Mouse (Mus musculus) embryonic facial prominence, embryonic 11.5 days (tissue): Measurements from ENCODE around the gene Dhx34. TPM values are rescaled to one million over a fixed set of nuclear protein-coding genes. Genes with fewer than 3 reads are reported as not detected.
"Not testable (repeated sequence)": the region's sequence is repeated elsewhere in the genome, so short reads cannot be mapped to it uniquely, and the experiment has no call there.

Source experiments
- ATAC-seq: fragments of 200-750 bp; cut with Nextera tagmentation; replicated peaks from 2 replicates; pipeline ENCODE4 v1.8.0; 2017; ENCODE audit warnings: low read depth; ENCODE audit not compliant: insufficient number of reproducible peaks, low FRiP score, low TSS enrichment
- DNase-seq: peaks from one replicate; pipeline ENCODE4 v3.0.0-alpha.2; 2015; ENCODE audit warnings: low spot score
- H3K27ac ChIP-seq: fragments of 300-500 bp; sonication (generic); replicated peaks from 2 replicates; pipeline ENCODE4 v1.5.1; 2014; ENCODE audit warnings: mild to moderate bottlenecking, low read depth, low read length, control low read depth
- H3K27me3 ChIP-seq: fragments of 300-500 bp; sonication (generic); 2 replicates; pipeline ENCODE4 v1.6.1; 2014; ENCODE audit warnings: mild to moderate bottlenecking, low read length, moderate library complexity, mixed read lengths; ENCODE audit not compliant: control insufficient read depth, insufficient read depth
- H3K36me3 ChIP-seq: fragments of 300-500 bp; sonication (generic); replicated peaks from 2 replicates; pipeline ENCODE4 v1.6.1; 2014; ENCODE audit warnings: low read depth, mild to moderate bottlenecking, low read length, moderate library complexity, mixed read lengths; ENCODE audit not compliant: control insufficient read depth, insufficient read depth
- H3K4me1 ChIP-seq: fragments of 300-500 bp; sonication (generic); 2 replicates; pipeline ENCODE4 v1.6.1; 2014; ENCODE audit warnings: low read length, mixed read lengths; ENCODE audit not compliant: control insufficient read depth, insufficient read depth
- H3K4me2 ChIP-seq: fragments of 300-500 bp; sonication (generic); 2 replicates; pipeline ENCODE4 v1.6.1; 2014; ENCODE audit warnings: low read depth, mild to moderate bottlenecking, control low read depth, low read length, moderate library complexity
- H3K4me3 ChIP-seq: fragments of 300-500 bp; sonication (generic); 2 replicates; pipeline ENCODE4 v1.5.1; 2014; ENCODE audit warnings: low read depth, low read length, control low read depth
- H3K9ac ChIP-seq: fragments of 300-500 bp; sonication (generic); replicated peaks from 2 replicates; pipeline ENCODE4 v1.6.1; 2014; ENCODE audit warnings: mild to moderate bottlenecking, control low read depth, low read length
- H3K9me3 ChIP-seq: fragments of 300-500 bp; sonication (generic); replicated peaks from 2 replicates; pipeline ENCODE4 v1.6.1; 2016; ENCODE audit warnings: mild to moderate bottlenecking, low read length, inconsistent platforms, mixed read lengths; ENCODE audit not compliant: control insufficient read depth
- WGBS: fragments of 180-500 bp; shearing (Covaris S2); extraction: QIAGEN DNeasy Blood & Tissue Kit; methylation state at CpG from one replicate; pipeline ENCODE4 v1.1.7; 2014; 5-methylcytosine and 5-hydroxymethylcytosine counted together
- polyA plus RNA-seq: library from polyadenylated mRNA; unstranded; fragments of >200 nt; fragmentation: Nextera tagmentation; extraction: Ambion mirVana; gene quantifications from 2 replicates; pipeline ENCODE4 v1.2.1, GENCODE M21; 2014

Dhx34 gene
- polyA plus RNA-seq, 1 experiment from 2014 or later: 6.6 TPM

- no peaks in the 10 kb centered on the region for H3K27me3 ChIP-seq
- H3K27ac ChIP-seq: no peak overlapping the region
- H3K4me3 ChIP-seq: no peak overlapping the region
- H3K36me3 ChIP-seq: no peaks in the 10 kb centered on the region
- H3K9me3 ChIP-seq: no peaks in the 10 kb centered on the region
- ATAC-seq (no peak), DNase-seq (no peak)
- H3K4me1 ChIP-seq: no peaks in the 10 kb centered on the region
- no peak overlapping the region for H3K4me2 ChIP-seq
- 89% methylated on average over 11 of the region's 11 CpGs for WGBS
- no peak overlapping the region for H3K9ac ChIP-seq
Observed at GRCm38 (mm10) chr7:16257830-16258229, 36.0 kb upstream of the Dhx34 start.

- not testable (repeated sequence) for H3K9me3 ChIP-seq, DNase-seq, H3K4me3 ChIP-seq, ATAC-seq, H3K9ac ChIP-seq, H3K4me2 ChIP-seq, H3K36me3 ChIP-seq, H3K27ac ChIP-seq, H3K27me3 ChIP-seq, H3K4me1 ChIP-seq
- 80% methylated on average over 4 of the region's 4 CpGs for WGBS
Observed at GRCm38 (mm10) chr7:16255963-16256362, 34.1 kb upstream of the Dhx34 start.

DNA sequence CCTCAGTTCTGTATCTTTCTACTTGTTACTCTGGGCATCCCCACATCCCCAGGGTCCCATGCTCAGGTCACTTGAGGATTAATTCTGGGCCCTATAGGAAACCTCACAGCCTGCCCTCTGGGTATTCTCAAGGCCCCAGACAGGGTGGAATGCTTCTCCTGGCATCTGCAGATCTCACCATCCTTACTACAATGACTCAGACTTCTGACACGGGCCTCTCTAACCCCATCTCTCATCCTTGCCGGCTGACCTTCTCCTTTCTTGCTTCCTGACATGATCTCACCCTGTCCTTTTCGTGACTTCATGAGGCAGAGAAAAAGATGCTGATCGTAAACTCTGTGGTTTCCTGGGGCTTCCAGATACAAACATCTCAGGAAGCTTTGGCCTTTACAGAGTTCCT is 32.4 kb upstream of the Dhx34 start:
- WGBS: 69% methylated on average over 4 of the region's 4 CpGs
- Histone ChIP-seq H3K9ac (0 out of 2 replicates have a peak overlapping the region, but pooled peaks have one; percentile 4), H3K9me3 (no peaks in the 10 kb centered on the region), H3K36me3 (no peaks in the 10 kb centered on the region), H3K4me2 (no peak overlapping the region), H3K27ac (no peak overlapping the region), H3K4me1 (no peaks in the 10 kb centered on the region), H3K27me3 (no peaks in the 10 kb centered on the region), H3K4me3 (no peak overlapping the region)
- no peak for ATAC-seq
- no peak for DNase-seq

GRCm38 (mm10) chr7:16250687-16251086 is 28.9 kb upstream of the Dhx34 start:
- H3K27ac ChIP-seq: no peak overlapping the region
- DNase-seq (no peak), ATAC-seq (no peak)
- H3K4me1 ChIP-seq: no peaks in the 10 kb centered on the region
- WGBS: 89% methylated on average over 5 of the region's 5 CpGs
- H3K4me3 ChIP-seq: no peak overlapping the region
- no peaks in the 10 kb centered on the region for H3K9me3 ChIP-seq
- no peak overlapping the region for H3K4me2 ChIP-seq
- H3K9ac ChIP-seq: no peak overlapping the region
- no peaks in the 10 kb centered on the region for H3K27me3 ChIP-seq
- H3K36me3 ChIP-seq: no peaks in the 10 kb centered on the region

DNA sequence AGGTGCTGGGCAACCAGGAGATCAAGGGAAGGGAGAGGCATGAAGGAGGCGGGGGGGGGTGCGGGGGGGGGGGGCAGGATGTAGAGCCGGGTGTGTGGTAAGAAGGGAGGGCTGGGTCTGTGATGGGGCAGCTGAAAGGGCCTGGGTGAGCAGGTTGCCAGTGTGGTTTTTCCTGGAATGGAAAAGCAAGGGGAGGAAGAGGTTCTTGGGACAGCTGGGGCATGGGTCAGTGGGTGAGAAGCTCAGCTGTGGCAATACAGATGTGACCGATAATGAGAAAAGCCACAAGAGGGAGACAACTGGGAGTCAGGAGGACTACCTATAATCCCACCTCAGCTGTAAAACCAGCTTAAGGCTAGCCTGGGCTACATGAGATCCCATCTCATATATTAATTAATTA is 24.1 kb upstream of the Dhx34 start:
- Histone ChIP-seq H3K4me3 (no peak overlapping the region), H3K27me3 (no peaks in the 10 kb centered on the region), H3K27ac (no peak overlapping the region), H3K36me3 (no peaks in the 10 kb centered on the region), H3K9ac (no peak overlapping the region), H3K4me2 (no peak overlapping the region), H3K9me3 (no peaks in the 10 kb centered on the region), H3K4me1 (no peaks in the 10 kb centered on the region)
- ATAC-seq (no peak), DNase-seq (no peak)
- 64% methylated on average over 1 of the region's 4 CpGs for WGBS

GRCm38 (mm10) chr7:16244067-16244466 is 22.2 kb upstream of the Dhx34 start, which contains the start of gene C5ar2:
C5ar2 (minus strand) TSS chr7:16244154.
- no peak for ATAC-seq
- Histone ChIP-seq H3K36me3 (no peaks in the 10 kb centered on the region), H3K9me3 (no peaks in the 10 kb centered on the region), H3K4me3 (no peak within 1 kb of the TSS), H3K4me2 (no peak within 1 kb of the TSS), H3K4me1 (no peaks in the 10 kb centered on the region), H3K27ac (no peak within 1 kb of the TSS), H3K9ac (no peak within 1 kb of the TSS), H3K27me3 (no peaks in the 10 kb centered on the region)
- 78% methylated on average over 5 of the region's 5 CpGs for WGBS
- no peak for DNase-seq

GRCm38 (mm10) chr7:16242198-16242597 is 20.4 kb upstream of the Dhx34 start:
- WGBS: 71% methylated on average over 6 of the region's 6 CpGs
- H3K9me3 ChIP-seq: no peaks in the 10 kb centered on the region
- DNase-seq (no peak), ATAC-seq (no peak)
- no peak overlapping the region for H3K9ac ChIP-seq
- no peaks in the 10 kb centered on the region for H3K36me3 ChIP-seq
- H3K4me3 ChIP-seq: no peak overlapping the region
- no peaks in the 10 kb centered on the region for H3K4me1 ChIP-seq
- no peak overlapping the region for H3K4me2 ChIP-seq
- no peak overlapping the region for H3K27ac ChIP-seq
- H3K27me3 ChIP-seq: no peaks in the 10 kb centered on the region

- Histone ChIP-seq H3K4me2 (no peak overlapping the region), H3K4me1 (no peaks in the 10 kb centered on the region), H3K36me3 (no peaks in the 10 kb centered on the region), H3K4me3 (no peak overlapping the region), H3K9ac (no peak overlapping the region), H3K9me3 (no peaks in the 10 kb centered on the region), H3K27ac (no peak overlapping the region), H3K27me3 (no peaks in the 10 kb centered on the region)
- WGBS: 43% methylated on average over 11 of the region's 11 CpGs
- no peak for ATAC-seq
- DNase-seq: no peak
Observed at GRCm38 (mm10) chr7:16241787-16242186, 19.9 kb upstream of the Dhx34 start.
